Mouse (Mus musculus): ENCODE results near the gene Sstr1.

- TF ChIP-seq GATA1 (IDR thresholded peaks at IDR 0.05; ENCODE audit: borderline replicate concordance, low read length), result no peak
- TF ChIP-seq FLI1 (IDR thresholded peaks at IDR 0.05; ENCODE audit: low read length), result no peak
Measured at GRCm38 (mm10) chr12:58207956-58208355, 3.6 kb upstream of the Sstr1 start.
